Mouse (Mus musculus) megakaryocyte, embryonic 14.5 days (primary cell): ENCODE results near the gene Med19.

ENCODE experiments used
- FLI1 ChIP-seq: IDR thresholded peaks from 2 replicates; pipeline ENCODE4 v1.6.1; 2012; ENCODE audit warnings: low read length, inconsistent platforms, mixed read lengths
- GATA1 ChIP-seq: IDR thresholded peaks from 3 replicates; pipeline ENCODE4 v1.6.1; 2012; ENCODE audit warnings: mixed read lengths, low read length, inconsistent platforms, borderline replicate concordance

GRCm38 (mm10) chr2:84677270-84677967 is 783 bp upstream of the Med19 start:
- TF ChIP-seq GATA1 (no peak), FLI1 (no peak)
